Mouse (Mus musculus) hematopoietic stem cell, adult 5-6 weeks (primary cell): ENCODE measurements around the gene Calhm5. TPM values are rescaled to one million over a fixed set of nuclear protein-coding genes. Genes with fewer than 3 reads are reported as not detected.

Source experiments
- ATAC-seq, 2 experiments: fragments of 125-278 bp in 1 of 2; replicated peaks in 1 of 2; 2 replicates each; pipeline ENCODE4 v1.8.0; 2016 to 2017; ENCODE audit warnings: inconsistent platforms in 2 of 2, mild to moderate bottlenecking in 2 of 2, moderate number of reproducible peaks in 2 of 2, low read depth in 1 of 2, moderate TSS enrichment in 1 of 2; ENCODE audit not compliant: low FRiP score in 2 of 2, poor library complexity in 2 of 2, severe bottlenecking in 2 of 2, insufficient read depth in 1 of 2, low TSS enrichment in 1 of 2
- total RNA-seq: library from RNA; stranded (forward); fragments of 172-1452, 232-1000 nt; gene quantifications from 2 replicates; pipeline ENCODE4 v1.2.3, GENCODE M21; 2017

Gene Calhm5
- total RNA-seq: not detected in 2 replicates

- ATAC-seq: peak; percentile 74 to 84
Measured at GRCm38 (mm10) chr10:34096418-34096883, at the start of gene Calhm5. Gene Calhm5, minus strand, starts transcription at chr10:34096519.

GRCm38 (mm10) chr10:34141693-34142092, 45.4 kb upstream of the Calhm5 start:
- ATAC-seq: no peak

- ATAC-seq: no peak
Measured at GRCm38 (mm10) chr10:34139768-34140167, 43.4 kb upstream of the Calhm5 start.

GRCm38 (mm10) chr10:34138027-34138426, 41.7 kb upstream of the Calhm5 start:
- no peak for ATAC-seq

GRCm38 (mm10) chr10:34136432-34136831, 40.1 kb upstream of the Calhm5 start:
- ATAC-seq: no peak

GRCm38 (mm10) chr10:34131356-34131755, 35.0 kb upstream of the Calhm5 start:
- peak; percentile 90 for ATAC-seq

- ATAC-seq: no peak
Measured at GRCm38 (mm10) chr10:34128391-34128790, 32.1 kb upstream of the Calhm5 start.

- ATAC-seq: peak; percentile 23 to 29; a peak in 3 of 4 replicates
Measured at GRCm38 (mm10) chr10:34127392-34128378, 31.4 kb upstream of the Calhm5 start, which contains the start of gene Calhm6. Gene Calhm6, minus strand, starts transcription at chr10:34127984.

GRCm38 (mm10) chr10:34118421-34118820, 22.1 kb upstream of the Calhm5 start:
- ATAC-seq: no peak

GRCm38 (mm10) chr10:34117770-34118169, 21.5 kb upstream of the Calhm5 start:
- no peak for ATAC-seq

- ATAC-seq: no peak
Measured at GRCm38 (mm10) chr10:34117131-34117530, 20.8 kb upstream of the Calhm5 start.

GRCm38 (mm10) chr10:34111964-34112738, 15.8 kb upstream of the Calhm5 start:
- ATAC-seq: no peak

- no peak for ATAC-seq
Measured at GRCm38 (mm10) chr10:34110863-34111465, 14.6 kb upstream of the Calhm5 start.

GRCm38 (mm10) chr10:34095964-34096363, 355 bp downstream of the Calhm5 start:
- ATAC-seq: no peak

GRCm38 (mm10) chr10:34095147-34095546, 1.2 kb downstream of the Calhm5 start:
- no peak for ATAC-seq

- no peak for ATAC-seq
Measured at GRCm38 (mm10) chr10:34091888-34092287, 4.4 kb downstream of the Calhm5 start.

- no peak for ATAC-seq
Measured at GRCm38 (mm10) chr10:34090481-34090880, 5.8 kb downstream of the Calhm5 start.
